Mouse (Mus musculus): ENCODE results near the gene Hoxa11. TPM values are rescaled to one million over a fixed set of nuclear protein-coding genes. Genes with fewer than 3 reads are reported as not detected.

Gene Hoxa11
- polyA plus RNA-seq, 1 experiment = not detected

DNA sequence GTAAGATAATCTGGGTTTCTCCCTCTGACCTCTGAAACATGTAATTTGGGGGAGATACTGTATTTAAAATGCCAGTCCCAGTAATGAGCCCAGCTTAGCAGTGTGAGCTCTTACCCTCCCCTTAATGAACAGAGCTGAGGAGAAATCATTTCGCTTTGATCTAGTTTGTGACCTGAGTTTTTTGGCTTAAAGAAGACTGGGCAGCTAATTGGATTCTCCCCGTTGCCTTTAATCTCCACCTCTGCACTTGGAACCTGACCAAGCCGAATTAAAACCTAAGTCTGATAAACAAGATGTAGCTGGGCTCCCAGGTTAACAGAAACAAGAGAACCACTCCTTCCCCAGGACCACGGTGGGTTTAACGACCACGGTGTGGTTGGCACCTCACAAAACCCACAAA, 30.8 kb upstream of the Hoxa11 start:
- Histone ChIP-seq H3K4me3 (replicated peaks; ENCODE audit: insufficient read depth, low read depth, low read length) (no peak overlapping the region), H3K27ac (ENCODE audit: insufficient read depth, low read length) (no peak overlapping the region), H3K27me3 (ENCODE audit: control insufficient read depth, insufficient read depth, low read length) (peaks cover 7% of the 10 kb centered on the region; the same call in 1 of the 2 replicates), H3K4me1 (ENCODE audit: control insufficient read depth, insufficient read depth, low read length) (no peaks in the 10 kb centered on the region)
- TF ChIP-seq CTCF (IDR thresholded peaks at IDR 0.05; ENCODE audit: borderline replicate concordance, insufficient read depth, low read depth, low read length) (no peak), POLR2A (IDR thresholded peaks at IDR 0.05; ENCODE audit: borderline replicate concordance, insufficient read depth, low read length) (no peak)
- no peak for DNase-seq
- WGBS = 3% methylated on average over 6 of the region's 6 CpGs

DNA sequence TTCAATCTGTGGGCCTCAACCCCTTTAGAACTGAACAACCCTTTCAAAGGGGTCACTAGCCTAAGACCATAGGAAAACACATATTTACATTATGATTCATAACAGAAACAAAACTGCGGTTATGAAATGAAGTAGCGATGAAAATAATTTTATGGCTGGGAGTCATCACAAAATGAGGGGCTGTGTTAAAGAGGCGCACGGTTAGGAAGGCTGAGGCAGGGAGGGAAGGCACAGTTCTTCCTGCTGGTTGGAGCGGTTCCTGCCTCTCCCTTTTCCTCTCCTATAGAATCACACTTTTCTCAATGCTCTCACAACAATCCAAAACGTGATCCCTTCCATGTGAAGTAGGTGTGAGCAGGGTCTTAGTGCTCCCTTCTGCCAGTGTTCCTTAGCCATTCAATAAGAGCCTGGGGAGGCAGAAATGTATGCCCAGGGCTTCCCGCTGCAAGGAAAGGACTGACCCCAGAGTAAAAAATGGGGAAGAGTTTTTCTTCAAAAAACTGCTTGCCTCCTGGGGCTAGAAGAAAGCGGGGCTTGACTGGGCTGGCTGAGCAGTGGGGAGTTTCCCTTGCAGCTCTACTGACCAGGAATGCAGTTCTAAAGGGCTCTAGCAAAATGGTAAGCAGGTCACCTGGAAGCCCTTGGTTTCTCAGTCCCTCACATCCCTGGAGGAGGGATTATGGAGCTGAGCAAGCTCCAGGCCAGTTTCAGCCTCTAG, 30.1 kb upstream of the Hoxa11 start:
- H3K27ac ChIP-seq (ENCODE audit: insufficient read depth, low read length) = no peak overlapping the region
- no peak overlapping the region for H3K4me3 ChIP-seq (replicated peaks; ENCODE audit: insufficient read depth, low read depth, low read length)
- no peak for DNase-seq
- TF ChIP-seq POLR2A (IDR thresholded peaks at IDR 0.05; ENCODE audit: borderline replicate concordance, insufficient read depth, low read length) = no peak
- TF ChIP-seq CTCF (IDR thresholded peaks at IDR 0.05; ENCODE audit: borderline replicate concordance, insufficient read depth, low read depth, low read length) = no peak
- WGBS = 11% methylated on average over 8 of the region's 8 CpGs
- no peaks in the 10 kb centered on the region for H3K4me1 ChIP-seq (ENCODE audit: control insufficient read depth, insufficient read depth, low read length)
- peaks cover 7% of the 10 kb centered on the region; the same call in 1 of the 2 replicates for H3K27me3 ChIP-seq (ENCODE audit: control insufficient read depth, insufficient read depth, low read length)

DNA sequence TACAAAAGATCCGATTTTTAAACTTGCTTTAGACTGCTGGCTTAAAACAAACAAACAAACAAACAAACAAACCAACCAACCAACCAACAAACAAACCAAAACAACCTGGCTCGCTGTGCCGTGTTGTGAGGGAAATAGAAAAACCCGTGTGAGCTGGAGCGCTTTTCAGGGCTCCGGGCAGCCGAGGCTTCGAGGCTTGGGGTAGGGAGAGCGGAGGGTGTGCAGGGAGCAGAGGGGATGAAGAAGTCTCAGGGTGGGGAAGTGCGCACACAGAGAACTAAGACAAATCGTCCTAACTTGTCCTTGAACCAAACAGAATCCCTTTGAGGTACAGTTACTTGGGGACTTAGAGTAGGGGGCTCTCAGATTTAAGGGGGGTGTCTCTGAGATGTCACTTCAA, 29.0 kb upstream of the Hoxa11 start:
- Histone ChIP-seq H3K27me3 (ENCODE audit: control insufficient read depth, insufficient read depth, low read length) (peaks cover 10% of the 10 kb centered on the region; the same call in 1 of the 2 replicates), H3K4me1 (ENCODE audit: control insufficient read depth, insufficient read depth, low read length) (no peaks in the 10 kb centered on the region), H3K4me3 (replicated peaks; ENCODE audit: insufficient read depth, low read depth, low read length) (no peak overlapping the region), H3K27ac (ENCODE audit: insufficient read depth, low read length) (no peak overlapping the region)
- DNase-seq = no peak
- TF ChIP-seq POLR2A (IDR thresholded peaks at IDR 0.05; ENCODE audit: borderline replicate concordance, insufficient read depth, low read length) = no peak
- TF ChIP-seq CTCF (IDR thresholded peaks at IDR 0.05; ENCODE audit: borderline replicate concordance, insufficient read depth, low read depth, low read length) = no peak
- WGBS = 5% methylated on average over 11 of the region's 11 CpGs

DNA sequence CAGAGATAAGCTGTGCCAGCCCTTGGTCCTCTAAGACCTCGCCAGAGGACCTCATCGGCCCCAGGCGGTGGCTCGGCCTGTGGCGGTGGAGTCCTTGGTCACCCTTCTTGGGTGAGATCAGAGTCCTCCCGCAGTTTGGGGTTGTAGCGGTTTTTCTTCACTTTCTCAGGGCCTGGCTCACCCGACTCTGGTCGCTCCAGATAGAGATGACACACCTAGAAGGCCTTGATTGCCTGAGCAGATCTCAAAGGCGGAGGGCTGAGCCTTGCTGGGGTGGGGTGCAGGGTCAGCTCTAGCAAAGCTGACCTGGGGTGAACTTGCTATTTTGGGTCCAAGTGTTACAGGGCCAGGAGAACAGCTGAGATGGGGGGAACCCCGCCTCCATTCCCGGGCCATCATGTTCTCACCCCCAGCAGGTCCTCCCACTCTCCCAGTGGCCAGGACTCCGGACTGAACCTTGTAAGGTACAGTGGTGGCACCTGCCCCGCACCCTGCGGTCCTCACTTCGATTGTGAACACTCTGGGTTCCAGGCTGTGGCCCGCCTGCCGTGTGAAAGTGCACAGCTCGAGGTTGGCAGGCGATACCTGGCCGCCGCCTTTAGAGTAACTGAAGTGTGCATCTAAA, 28.2 kb upstream of the Hoxa11 start:
- Histone ChIP-seq H3K4me1 (ENCODE audit: control insufficient read depth, insufficient read depth, low read length) (no peaks in the 10 kb centered on the region), H3K27ac (ENCODE audit: insufficient read depth, low read length) (no peak overlapping the region), H3K27me3 (ENCODE audit: control insufficient read depth, insufficient read depth, low read length) (peaks cover 10% of the 10 kb centered on the region; the same call in 1 of the 2 replicates), H3K4me3 (replicated peaks; ENCODE audit: insufficient read depth, low read depth, low read length) (no peak overlapping the region)
- TF ChIP-seq POLR2A (IDR thresholded peaks at IDR 0.05; ENCODE audit: borderline replicate concordance, insufficient read depth, low read length) (no peak), CTCF (IDR thresholded peaks at IDR 0.05; ENCODE audit: borderline replicate concordance, insufficient read depth, low read depth, low read length) (no peak)
- 5% methylated on average over 22 of the region's 22 CpGs for WGBS
- DNase-seq = no peak

DNA sequence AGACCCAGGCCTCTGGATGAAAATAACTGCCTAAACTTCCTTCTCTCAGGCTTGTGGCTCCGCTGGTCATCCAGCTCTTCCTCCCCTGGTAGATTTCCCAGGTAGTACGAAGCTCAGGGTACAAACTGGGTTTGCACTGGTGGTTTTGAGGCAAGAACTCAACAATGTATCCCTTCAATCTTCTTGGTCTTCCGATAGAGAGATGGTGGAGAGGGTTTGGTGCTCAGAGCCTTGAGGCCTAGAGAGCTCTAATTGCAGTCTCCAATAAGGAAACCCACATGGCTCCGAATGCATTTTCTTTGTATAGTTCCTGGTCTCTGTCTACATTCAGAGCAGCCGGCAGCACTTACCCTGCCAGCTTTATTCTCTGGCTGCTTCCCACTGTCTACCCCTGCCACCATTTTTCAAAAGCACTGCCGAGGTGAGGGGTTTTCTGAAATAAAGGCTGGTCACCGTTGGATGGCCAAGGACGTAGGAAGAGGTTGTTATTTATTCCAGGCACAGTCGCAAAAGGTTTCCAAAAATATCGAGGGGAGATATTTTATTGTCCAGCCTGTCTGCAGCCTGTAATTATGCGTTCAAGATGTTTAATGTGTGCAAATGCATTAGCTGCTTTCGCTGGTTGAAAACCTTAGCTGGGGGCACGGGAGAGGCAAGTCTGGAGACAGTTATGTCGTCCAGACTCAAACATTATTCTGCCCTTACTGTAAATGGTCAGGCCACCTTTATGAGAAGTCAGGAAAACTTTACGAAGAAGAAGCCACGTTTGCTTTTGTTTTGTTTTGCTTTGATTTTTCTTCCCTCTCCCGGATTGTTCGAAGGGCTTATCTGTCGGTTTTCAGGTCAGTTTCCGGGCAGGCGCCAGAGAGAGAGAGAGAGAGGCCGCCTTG, 27.4 kb upstream of the Hoxa11 start:
- DNase-seq = no peak
- Histone ChIP-seq H3K4me1 (ENCODE audit: control insufficient read depth, insufficient read depth, low read length) (no peaks in the 10 kb centered on the region), H3K27me3 (ENCODE audit: control insufficient read depth, insufficient read depth, low read length) (peaks cover 10% of the 10 kb centered on the region; the same call in 1 of the 2 replicates), H3K4me3 (replicated peaks; ENCODE audit: insufficient read depth, low read depth, low read length) (no peak overlapping the region), H3K27ac (ENCODE audit: insufficient read depth, low read length) (no peak overlapping the region)
- no peak for TF ChIP-seq POLR2A (IDR thresholded peaks at IDR 0.05; ENCODE audit: borderline replicate concordance, insufficient read depth, low read length)
- no peak for TF ChIP-seq CTCF (IDR thresholded peaks at IDR 0.05; ENCODE audit: borderline replicate concordance, insufficient read depth, low read depth, low read length)
- 13% methylated on average over 21 of the region's 22 CpGs for WGBS

DNA sequence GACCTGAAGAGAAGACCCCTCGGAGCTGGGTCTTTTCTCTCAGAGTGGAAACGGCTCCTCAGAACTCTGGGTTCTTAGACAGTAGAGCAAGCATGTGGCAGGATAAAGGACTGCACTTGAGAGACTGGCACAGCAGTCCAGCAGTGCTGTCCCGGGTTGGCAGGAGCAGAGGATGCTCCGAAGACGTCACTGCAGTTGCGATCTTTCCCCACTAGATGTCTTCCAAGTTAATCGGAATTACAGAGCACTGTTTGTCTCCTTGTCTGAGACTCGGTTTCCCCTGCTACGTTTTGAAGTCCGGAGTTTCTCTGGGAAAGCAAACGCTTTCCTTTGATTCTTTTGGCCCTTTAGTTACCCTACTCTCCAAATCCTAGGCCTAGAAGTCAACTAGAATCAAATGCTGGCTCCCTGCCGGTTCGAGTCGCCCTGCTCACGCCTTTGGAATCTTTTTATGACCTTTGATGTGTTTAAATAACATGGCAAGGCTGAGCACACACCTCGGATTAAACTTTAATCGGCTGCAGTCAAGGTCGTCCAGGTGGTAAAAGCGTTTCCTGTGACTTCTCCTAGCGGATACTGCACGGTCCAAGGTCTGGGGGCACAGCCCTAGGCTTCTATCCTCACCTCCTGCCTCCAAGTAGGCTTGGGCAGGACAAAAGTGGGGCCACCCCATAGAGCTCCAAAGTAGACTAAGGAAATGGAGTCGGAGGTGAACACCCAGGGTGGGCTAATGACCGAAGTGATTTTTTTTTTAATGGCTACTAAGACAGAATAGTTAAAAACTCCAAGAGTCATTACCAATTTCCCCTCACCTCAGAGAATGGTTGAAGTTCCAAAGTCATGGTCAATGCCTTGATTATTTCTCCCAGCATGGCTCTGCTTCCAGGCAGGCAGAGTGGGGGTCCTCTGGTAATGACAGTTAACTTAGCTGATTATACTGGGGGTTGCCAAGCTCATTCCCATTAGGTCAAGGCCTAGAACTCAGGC, 25.2 kb upstream of the Hoxa11 start:
- 11% methylated on average over 23 of the region's 23 CpGs for WGBS
- TF ChIP-seq POLR2A (IDR thresholded peaks at IDR 0.05; ENCODE audit: borderline replicate concordance, insufficient read depth, low read length) (no peak), CTCF (IDR thresholded peaks at IDR 0.05; ENCODE audit: borderline replicate concordance, insufficient read depth, low read depth, low read length) (peak; percentile 67)
- peak in 1 of 2 experiments; percentile 36 for DNase-seq

More for the DNA sequence above, 25.2 kb upstream of the Hoxa11 start:
- Histone ChIP-seq H3K4me1 (ENCODE audit: control insufficient read depth, insufficient read depth, low read length) (no peaks in the 10 kb centered on the region), H3K4me3 (replicated peaks; ENCODE audit: insufficient read depth, low read depth, low read length) (no peak overlapping the region), H3K27me3 (ENCODE audit: control insufficient read depth, insufficient read depth, low read length) (peaks cover 16% of the 10 kb centered on the region; the same call in 1 of the 2 replicates), H3K27ac (ENCODE audit: insufficient read depth, low read length) (no peak overlapping the region)

Measured in cerebellum, adult 2 months (tissue).